Mouse (Mus musculus) liver, embryonic 15.5 days (tissue): Measurements from ENCODE around the gene Samd8. TPM values are rescaled to one million over a fixed set of nuclear protein-coding genes. Genes with fewer than 3 reads are reported as not detected.
A peak's percentile ranks its signal among the peaks of the same experiment; 100 is the strongest.

Experiments
- ATAC-seq: fragments of 200-750 bp; cut with Nextera tagmentation; 2 replicates; pipeline ENCODE4 v1.8.0; 2017; ENCODE audit warnings: moderate number of reproducible peaks, mild to moderate bottlenecking, moderate library complexity; ENCODE audit not compliant: insufficient read depth
- H3K27ac ChIP-seq: fragments of 300-500 bp; sonication (generic); replicated peaks from 2 replicates; pipeline ENCODE4 v1.5.1; 2015; ENCODE audit warnings: mild to moderate bottlenecking, inconsistent platforms
- H3K27me3 ChIP-seq: fragments of 300-500 bp; sonication (generic); 2 replicates; pipeline ENCODE4 v1.6.1; 2015; ENCODE audit warnings: mild to moderate bottlenecking, inconsistent platforms
- H3K36me3 ChIP-seq: fragments of 300-500 bp; sonication (generic); replicated peaks from 2 replicates; pipeline ENCODE4 v1.6.1; 2015; ENCODE audit warnings: moderate library complexity, mild to moderate bottlenecking, inconsistent platforms
- H3K4me1 ChIP-seq: fragments of 300-500 bp; sonication (generic); replicated peaks from 2 replicates; pipeline ENCODE4 v1.6.1; 2015; ENCODE audit warnings: inconsistent platforms
- H3K4me2 ChIP-seq: fragments of 300-500 bp; sonication (generic); 2 replicates; pipeline ENCODE4 v1.6.1; 2015; ENCODE audit warnings: moderate library complexity, mild to moderate bottlenecking, inconsistent platforms
- H3K4me3 ChIP-seq: fragments of 300-500 bp; sonication (generic); replicated peaks from 2 replicates; pipeline ENCODE4 v1.5.1; 2015; ENCODE audit warnings: mild to moderate bottlenecking, inconsistent platforms
- H3K9ac ChIP-seq: fragments of 300-500 bp; sonication (generic); 2 replicates; pipeline ENCODE4 v1.6.1; 2015; ENCODE audit warnings: moderate library complexity, mild to moderate bottlenecking, inconsistent platforms
- H3K9me3 ChIP-seq: fragments of 300-500 bp; sonication (generic); replicated peaks from 2 replicates; pipeline ENCODE4 v1.6.1; 2016; ENCODE audit warnings: inconsistent platforms
- WGBS: fragments of 180-500 bp; shearing (Covaris S2); methylation state at CpG from one replicate; pipeline ENCODE4 v1.1.7; 2015; ENCODE audit warnings: mixed read lengths; ENCODE audit not compliant: insufficient replicate concordance; 5-methylcytosine and 5-hydroxymethylcytosine counted together
- polyA plus RNA-seq: library from polyadenylated mRNA; unstranded; fragments of >200 nt; fragmentation: Nextera tagmentation; extraction: Ambion mirVana; gene quantifications from 2 replicates; pipeline ENCODE4 v1.2.1, GENCODE M21; 2015

The Samd8 gene
- polyA plus RNA-seq, 1 experiment from 2014 or later, result 2.8 TPM

GRCm38 (mm10) chr14:21801624-21802023 lies 51.3 kb downstream of the Samd8 start:
- Histone ChIP-seq H3K9me3 (no peaks in the 10 kb centered on the region), H3K27me3 (no peaks in the 10 kb centered on the region), H3K4me3 (no peak overlapping the region), H3K4me2 (no peak overlapping the region), H3K27ac (no peak overlapping the region), H3K36me3 (peaks cover 5% of the 10 kb centered on the region; the same call in 1 of the 2 replicates), H3K4me1 (peaks cover 4% of the 10 kb centered on the region), H3K9ac (no peak overlapping the region)
- no peak for ATAC-seq
- WGBS, result 72% methylated on average over 7 of the region's 7 CpGs

- no peak overlapping the region for H3K4me3 ChIP-seq
- H3K36me3 ChIP-seq, result peaks cover 5% of the 10 kb centered on the region; the same call in 1 of the 2 replicates
- H3K4me1 ChIP-seq, result peaks cover 9% of the 10 kb centered on the region
- no peak for ATAC-seq
- no peak overlapping the region for H3K9ac ChIP-seq
- WGBS, result 77% methylated on average over 6 of the region's 6 CpGs
- no peaks in the 10 kb centered on the region for H3K9me3 ChIP-seq
- H3K27ac ChIP-seq, result no peak overlapping the region
- no peaks in the 10 kb centered on the region for H3K27me3 ChIP-seq
- H3K4me2 ChIP-seq, result no peak overlapping the region
These were observed 52.3 kb downstream of the Samd8 start for GRCm38 (mm10) chr14:21802543-21803206.

GRCm38 (mm10) chr14:21806203-21806602 lies 55.9 kb downstream of the Samd8 start:
- H3K9ac ChIP-seq, result no peak overlapping the region
- H3K9me3 ChIP-seq, result no peaks in the 10 kb centered on the region
- no peaks in the 10 kb centered on the region for H3K27me3 ChIP-seq
- ATAC-seq, result no peak
- WGBS, result 61% methylated on average over 2 of the region's 2 CpGs
- no peak overlapping the region for H3K4me3 ChIP-seq
- H3K4me1 ChIP-seq, result peaks cover 14% of the 10 kb centered on the region
- H3K4me2 ChIP-seq, result no peak overlapping the region
- no peak overlapping the region for H3K27ac ChIP-seq
- H3K36me3 ChIP-seq, result no peaks in the 10 kb centered on the region

GRCm38 (mm10) chr14:21806631-21807160 lies 56.4 kb downstream of the Samd8 start:
- H3K9ac ChIP-seq, result no peak overlapping the region
- 22% methylated on average over 3 of the region's 3 CpGs for WGBS
- H3K27ac ChIP-seq, result peak overlapping the region; percentile 7; the same call in 1 of the 2 replicates
- no peaks in the 10 kb centered on the region for H3K27me3 ChIP-seq
- peaks cover 16% of the 10 kb centered on the region for H3K4me1 ChIP-seq
- peak; percentile 65 for ATAC-seq
- no peak overlapping the region for H3K4me2 ChIP-seq
- H3K4me3 ChIP-seq, result no peak overlapping the region
- H3K9me3 ChIP-seq, result no peaks in the 10 kb centered on the region
- H3K36me3 ChIP-seq, result no peaks in the 10 kb centered on the region

- Histone ChIP-seq H3K27ac (no peak overlapping the region), H3K4me3 (no peak overlapping the region), H3K9me3 (no peaks in the 10 kb centered on the region), H3K9ac (no peak overlapping the region), H3K36me3 (no peaks in the 10 kb centered on the region), H3K27me3 (no peaks in the 10 kb centered on the region), H3K4me2 (no peak overlapping the region), H3K4me1 (peaks cover 28% of the 10 kb centered on the region)
- WGBS, result 68% methylated on average over 8 of the region's 8 CpGs
- no peak for ATAC-seq
These were observed 58.0 kb downstream of the Samd8 start for GRCm38 (mm10) chr14:21808208-21808922.

GRCm38 (mm10) chr14:21809418-21809817 lies 59.1 kb downstream of the Samd8 start:
- Histone ChIP-seq H3K9me3 (no peaks in the 10 kb centered on the region), H3K27ac (no peak overlapping the region), H3K27me3 (no peaks in the 10 kb centered on the region), H3K4me3 (no peak overlapping the region), H3K4me1 (peaks cover 35% of the 10 kb centered on the region), H3K4me2 (no peak overlapping the region), H3K36me3 (no peaks in the 10 kb centered on the region), H3K9ac (no peak overlapping the region)
- no peak for ATAC-seq
- 65% methylated on average over 2 of the region's 2 CpGs for WGBS

- no peak for ATAC-seq
- H3K27ac ChIP-seq, result no peak overlapping the region
- H3K36me3 ChIP-seq, result no peaks in the 10 kb centered on the region
- peaks cover 34% of the 10 kb centered on the region for H3K4me1 ChIP-seq
- H3K9me3 ChIP-seq, result no peaks in the 10 kb centered on the region
- no peak overlapping the region for H3K4me3 ChIP-seq
- no peak overlapping the region for H3K4me2 ChIP-seq
- H3K9ac ChIP-seq, result no peak overlapping the region
- 58% methylated on average over 4 of the region's 4 CpGs for WGBS
- H3K27me3 ChIP-seq, result peaks cover 3% of the 10 kb centered on the region; the same call in 1 of the 2 replicates
These were observed 61.0 kb downstream of the Samd8 start for GRCm38 (mm10) chr14:21811301-21811700.

- Histone ChIP-seq H3K4me3 (no peak overlapping the region), H3K9me3 (no peaks in the 10 kb centered on the region), H3K4me2 (no peak overlapping the region; the same call in 1 of the 2 replicates), H3K36me3 (no peaks in the 10 kb centered on the region), H3K27ac (0 out of 2 replicates have a peak overlapping the region, but pooled peaks have one; percentile 14), H3K27me3 (peaks cover 3% of the 10 kb centered on the region; the same call in 1 of the 2 replicates), H3K9ac (no peak overlapping the region), H3K4me1 (peaks cover 28% of the 10 kb centered on the region)
- no peak for ATAC-seq
- 63% methylated on average over 10 of the region's 10 CpGs for WGBS
These were observed 61.5 kb downstream of the Samd8 start for GRCm38 (mm10) chr14:21811744-21812393.

- Histone ChIP-seq H3K27me3 (peaks cover 3% of the 10 kb centered on the region; the same call in 1 of the 2 replicates), H3K27ac (0 out of 2 replicates have a peak overlapping the region, but pooled peaks have one; percentile 24), H3K4me1 (peaks cover 26% of the 10 kb centered on the region), H3K4me3 (0 out of 2 replicates have a peak overlapping the region, but pooled peaks have one; percentile 2), H3K9ac (no peak overlapping the region), H3K4me2 (peak overlapping the region; percentile 47), H3K36me3 (no peaks in the 10 kb centered on the region), H3K9me3 (no peaks in the 10 kb centered on the region)
- peak; percentile 56; the same call in 1 of the 2 replicates for ATAC-seq
- WGBS, result 17% methylated on average over 14 of the region's 14 CpGs
These were observed 62.3 kb downstream of the Samd8 start for GRCm38 (mm10) chr14:21812590-21813162.

- H3K36me3 ChIP-seq, result no peaks in the 10 kb centered on the region
- H3K9me3 ChIP-seq, result no peaks in the 10 kb centered on the region
- no peak overlapping the region for H3K4me3 ChIP-seq
- ATAC-seq, result peak; percentile 43; the same call in 1 of the 2 replicates
- WGBS, result 23% methylated on average over 4 of the region's 4 CpGs
- no peak overlapping the region for H3K9ac ChIP-seq
- H3K4me1 ChIP-seq, result peaks cover 26% of the 10 kb centered on the region
- no peak overlapping the region for H3K4me2 ChIP-seq
- peaks cover 3% of the 10 kb centered on the region; the same call in 1 of the 2 replicates for H3K27me3 ChIP-seq
- peak overlapping the region; percentile 16; the same call in 1 of the 2 replicates for H3K27ac ChIP-seq
These were observed 62.9 kb downstream of the Samd8 start for GRCm38 (mm10) chr14:21813216-21813615.
